Mouse (Mus musculus): Measurements from ENCODE around the gene 2210408I21Rik. TPM values are rescaled to one million over a fixed set of nuclear protein-coding genes. Genes with fewer than 3 reads are reported as not detected.

The 2210408I21Rik gene
- polyA plus RNA-seq, 1 experiment from 2014 or later, result 9.9 TPM

DNA sequence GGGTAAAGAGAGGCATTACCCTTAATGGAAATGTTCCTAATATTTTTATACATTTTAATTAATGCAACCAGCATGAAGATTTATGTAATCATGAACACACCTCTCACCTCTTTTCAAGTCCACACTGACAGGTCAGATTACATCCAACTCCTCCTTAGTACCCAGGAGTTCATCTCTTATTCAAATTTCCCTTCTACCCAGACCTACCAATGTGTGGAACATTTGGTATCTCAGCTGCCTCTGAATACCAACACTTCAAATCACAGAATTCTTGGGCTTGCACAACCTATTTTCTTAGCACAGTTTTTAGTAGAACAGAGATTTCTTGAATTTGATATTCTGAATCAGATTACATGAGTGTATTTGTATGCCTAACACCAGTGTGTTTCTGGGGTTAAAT lies 394.4 kb downstream of the 2210408I21Rik start:
- H3K4me1 ChIP-seq (replicated peaks), result peaks cover 5% of the 10 kb centered on the region; the same call in 1 of the 2 replicates
- no peak for ATAC-seq
- H3K36me3 ChIP-seq, result no peaks in the 10 kb centered on the region
- no peak overlapping the region for H3K27ac ChIP-seq
- H3K9ac ChIP-seq (replicated peaks), result no peak overlapping the region
- H3K4me2 ChIP-seq (replicated peaks), result no peak overlapping the region
- no peaks in the 10 kb centered on the region for H3K9me3 ChIP-seq
- no peak overlapping the region for H3K4me3 ChIP-seq (replicated peaks)
- no peaks in the 10 kb centered on the region for H3K27me3 ChIP-seq

DNA sequence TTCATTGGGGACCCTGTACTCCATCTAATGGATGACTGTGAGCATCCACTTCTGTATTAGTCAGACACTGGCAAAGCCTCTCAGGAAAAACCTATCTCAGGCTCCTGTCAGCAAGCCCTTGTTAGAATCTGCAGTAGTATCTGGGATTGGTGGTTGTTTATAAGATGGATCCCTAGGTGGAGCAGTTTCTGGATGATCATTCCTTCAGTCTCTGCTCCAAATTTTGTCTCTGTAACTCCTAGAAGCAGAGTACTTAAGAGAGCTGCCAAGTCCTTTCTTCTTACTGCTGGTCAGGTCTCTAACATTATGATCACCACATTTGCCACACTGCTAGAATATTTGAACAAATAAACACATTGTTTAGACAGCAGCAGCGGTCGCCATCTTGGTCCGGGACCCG lies 402.1 kb downstream of the 2210408I21Rik start:
- H3K9ac ChIP-seq (replicated peaks), result no peak overlapping the region
- no peaks in the 10 kb centered on the region for H3K4me1 ChIP-seq (replicated peaks)
- ATAC-seq, result no peak
- H3K4me3 ChIP-seq (replicated peaks), result no peak overlapping the region
- no peak overlapping the region for H3K4me2 ChIP-seq (replicated peaks)
- H3K27me3 ChIP-seq, result no peaks in the 10 kb centered on the region
- no peaks in the 10 kb centered on the region for H3K36me3 ChIP-seq
- no peak overlapping the region for H3K27ac ChIP-seq
- no peaks in the 10 kb centered on the region for H3K9me3 ChIP-seq
- 99% methylated on average over 4 of the region's 4 CpGs for WGBS

DNA sequence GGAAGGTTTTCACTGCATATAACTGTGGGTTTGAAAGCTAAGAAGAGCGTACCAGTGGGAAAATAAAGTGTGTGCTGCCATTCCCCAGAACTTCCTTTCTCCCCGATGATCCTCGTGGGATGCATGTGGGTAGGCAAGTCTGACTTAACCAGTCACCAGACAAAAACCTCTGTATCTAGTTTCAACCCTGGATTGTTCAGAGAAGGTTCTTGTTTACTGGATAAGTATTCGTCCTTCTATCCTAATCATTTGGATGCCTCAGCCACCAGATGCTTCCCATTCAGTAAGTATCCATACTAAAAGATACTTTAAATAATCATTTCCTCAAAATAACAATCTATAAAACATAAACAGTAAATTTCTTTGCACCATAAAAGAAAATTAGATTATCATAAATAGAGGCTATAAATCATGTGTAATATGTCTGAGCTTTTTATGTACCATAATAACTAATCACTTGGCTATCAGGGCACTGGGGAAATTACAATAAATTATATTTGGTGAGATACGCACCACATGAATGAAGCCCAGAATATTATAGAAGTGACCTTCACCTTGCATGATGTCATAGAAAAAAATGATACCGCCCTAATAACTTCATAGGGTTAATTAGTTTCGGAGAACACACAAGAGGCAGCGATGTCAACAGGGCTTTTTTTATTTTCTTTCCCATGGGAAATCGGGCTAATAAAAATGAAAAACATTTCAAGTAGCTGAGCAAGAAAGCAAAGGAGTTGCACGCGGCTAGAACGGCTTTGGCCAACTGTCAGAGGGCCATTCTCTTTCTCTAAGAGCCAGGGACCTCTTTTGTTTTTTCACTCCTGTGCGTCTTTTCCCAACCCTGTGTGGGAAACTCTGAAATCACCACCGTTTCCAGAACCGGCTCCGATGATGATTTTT lies 412.4 kb downstream of the 2210408I21Rik start:
- Histone ChIP-seq H3K9ac (replicated peaks) (peak overlapping the region; percentile 39; the same call in 1 of the 2 replicates), H3K9me3 (no peaks in the 10 kb centered on the region), H3K4me3 (replicated peaks) (peak overlapping the region; percentile 20), H3K27me3 (no peaks in the 10 kb centered on the region), H3K36me3 (no peaks in the 10 kb centered on the region), H3K4me1 (replicated peaks) (peaks cover 7% of the 10 kb centered on the region; the same call in 1 of the 2 replicates), H3K27ac (no peak overlapping the region), H3K4me2 (replicated peaks) (peak overlapping the region; percentile 45)
- peak; percentile 74 for ATAC-seq
- WGBS, result 23% methylated on average over 16 of the region's 16 CpGs

DNA sequence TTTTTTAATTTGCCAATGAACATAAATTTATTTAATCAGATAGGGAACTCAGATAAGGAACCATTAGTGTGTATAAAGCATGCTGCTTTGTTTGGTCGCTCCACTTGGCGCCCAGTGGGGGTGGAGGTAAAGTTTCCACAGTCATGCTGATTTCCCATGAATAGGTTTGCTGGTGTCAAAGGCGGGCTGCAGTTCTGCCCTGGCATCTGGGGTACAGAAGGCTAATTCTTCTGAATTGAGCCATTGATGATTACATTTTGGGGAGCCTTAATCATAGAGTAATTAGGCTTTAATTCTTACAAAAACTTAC lies 413.0 kb downstream of the 2210408I21Rik start:
- Histone ChIP-seq H3K4me1 (replicated peaks) (peaks cover 7% of the 10 kb centered on the region; the same call in 1 of the 2 replicates), H3K27me3 (no peaks in the 10 kb centered on the region), H3K27ac (no peak overlapping the region), H3K9me3 (no peaks in the 10 kb centered on the region), H3K36me3 (no peaks in the 10 kb centered on the region), H3K4me3 (replicated peaks) (peak overlapping the region; percentile 20), H3K4me2 (replicated peaks) (peak overlapping the region; percentile 45), H3K9ac (replicated peaks) (0 out of 2 replicates have a peak overlapping the region, but pooled peaks have one; percentile 39)
- 0% methylated on average over 3 of the region's 3 CpGs for WGBS
- peak; percentile 94 for ATAC-seq

DNA sequence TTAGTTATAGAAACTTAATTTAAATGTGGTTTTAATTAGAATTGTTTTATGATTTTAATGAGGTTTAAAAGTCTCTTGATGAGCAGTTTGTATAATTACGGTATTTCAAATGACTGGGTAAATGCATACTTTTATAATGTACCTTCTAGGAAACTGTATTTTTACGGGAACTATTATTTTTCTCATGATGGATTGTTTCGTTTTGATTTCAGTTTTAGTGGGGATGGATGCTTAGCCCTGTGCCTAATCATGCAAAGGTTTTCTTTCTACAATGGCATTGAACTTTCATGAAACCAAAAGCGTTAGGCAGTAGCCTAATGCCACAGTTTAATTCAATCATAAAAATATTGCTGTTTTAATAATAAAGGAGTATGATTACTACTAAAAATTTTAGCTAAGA lies 413.4 kb downstream of the 2210408I21Rik start:
- 36% methylated on average over 4 of the region's 4 CpGs for WGBS
- no peaks in the 10 kb centered on the region for H3K9me3 ChIP-seq
- H3K4me1 ChIP-seq (replicated peaks), result peaks cover 7% of the 10 kb centered on the region; the same call in 1 of the 2 replicates
- no peak overlapping the region for H3K4me2 ChIP-seq (replicated peaks)
- H3K27ac ChIP-seq, result no peak overlapping the region
- H3K9ac ChIP-seq (replicated peaks), result no peak overlapping the region
- H3K27me3 ChIP-seq, result no peaks in the 10 kb centered on the region
- H3K36me3 ChIP-seq, result no peaks in the 10 kb centered on the region
- no peak overlapping the region for H3K4me3 ChIP-seq (replicated peaks)
- ATAC-seq, result no peak

DNA sequence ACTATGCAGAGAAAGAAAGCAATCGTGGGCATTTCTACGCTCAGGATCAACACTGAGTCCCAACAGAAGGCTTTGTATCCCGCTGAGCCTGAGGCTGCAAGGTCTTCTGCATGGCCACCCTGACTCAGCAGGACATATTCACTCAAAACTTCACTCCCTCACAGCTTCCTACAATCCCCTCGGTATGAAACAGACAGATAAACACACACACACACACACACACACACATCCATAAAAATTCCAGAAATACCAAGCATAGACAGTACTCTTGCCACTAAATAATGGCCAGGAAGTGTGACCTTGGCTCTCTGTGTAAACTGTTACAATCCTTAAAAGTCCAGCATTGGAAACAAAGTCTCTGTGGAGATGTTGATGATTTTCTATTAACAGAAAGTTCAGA lies 458.7 kb downstream of the 2210408I21Rik start:
- Histone ChIP-seq H3K9me3 (no peaks in the 10 kb centered on the region), H3K4me1 (replicated peaks) (no peaks in the 10 kb centered on the region), H3K4me2 (replicated peaks) (no peak overlapping the region), H3K4me3 (replicated peaks) (no peak overlapping the region), H3K27me3 (no peaks in the 10 kb centered on the region), H3K36me3 (no peaks in the 10 kb centered on the region), H3K27ac (no peak overlapping the region), H3K9ac (replicated peaks) (no peak overlapping the region)
- 68% methylated on average over 4 of the region's 4 CpGs for WGBS
- no peak for ATAC-seq

DNA sequence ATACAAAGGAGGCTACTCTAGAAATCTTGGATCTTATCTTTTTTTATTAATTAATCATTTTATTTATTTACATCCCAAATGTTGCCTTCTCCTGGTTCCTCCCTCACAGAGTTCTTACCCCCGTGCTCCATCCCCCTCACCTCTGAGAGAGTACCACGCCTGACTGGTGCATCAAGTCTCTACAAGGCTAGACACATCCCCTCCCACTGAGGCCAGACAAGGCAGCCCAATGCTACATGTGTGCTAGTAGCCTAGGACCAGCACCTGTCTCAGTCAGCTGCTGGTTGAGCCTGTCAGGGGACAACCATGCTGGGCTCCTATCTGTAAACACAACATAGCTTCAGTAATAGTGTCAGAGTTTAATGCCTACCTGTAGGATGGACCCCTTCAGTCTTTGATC lies 480.0 kb downstream of the 2210408I21Rik start:
- no peaks in the 10 kb centered on the region for H3K9me3 ChIP-seq
- H3K27ac ChIP-seq, result no peak overlapping the region
- no peak overlapping the region for H3K4me2 ChIP-seq (replicated peaks)
- no peaks in the 10 kb centered on the region for H3K27me3 ChIP-seq
- whole genome bisulfite sequencing, result 84% methylated on average over 2 of the region's 2 CpGs
- no peak overlapping the region for H3K4me3 ChIP-seq (replicated peaks)
- H3K4me1 ChIP-seq (replicated peaks), result no peaks in the 10 kb centered on the region
- no peaks in the 10 kb centered on the region for H3K36me3 ChIP-seq
- no peak for ATAC-seq
- H3K9ac ChIP-seq (replicated peaks), result no peak overlapping the region

Other genes starting within 250 kb of the 2210408I21Rik start
- 37.1 and 39.4 TPM in 2 replicates for gene Slf1, start 67 bp upstream of the 2210408I21Rik start, polyA plus RNA-seq (2015; fragmentation: Nextera tagmentation; extraction: Ambion mirVana)

All from midbrain, embryonic 13.5 days (tissue).